Mouse (Mus musculus): ENCODE data around the gene Zfp599.

Gene Zfp599

GRCm38 (mm10) chr9:22224536-22225503, 34.9 kb downstream of the Zfp599 start:
- in situ Hi-C loops (cut with MboI): loop anchor here (10.0 kb wide), 1 partner anchor 70 kb away; the partner anchor contains the start of gene Pigyl

GRCm38 (mm10) chr9:22224066-22224465, 35.6 kb downstream of the Zfp599 start:
- in situ Hi-C loops (cut with MboI): loop anchor here (10.0 kb wide), 1 partner anchor 69 kb away; the partner anchor contains the start of gene Pigyl

- in situ Hi-C loops (cut with MboI): no loop called here
Observed at GRCm38 (mm10) chr9:22217858-22218493, 41.7 kb downstream of the Zfp599 start.

- in situ Hi-C loops (cut with MboI): no loop called here
Observed at GRCm38 (mm10) chr9:22216705-22217104, 43.0 kb downstream of the Zfp599 start.

DNA sequence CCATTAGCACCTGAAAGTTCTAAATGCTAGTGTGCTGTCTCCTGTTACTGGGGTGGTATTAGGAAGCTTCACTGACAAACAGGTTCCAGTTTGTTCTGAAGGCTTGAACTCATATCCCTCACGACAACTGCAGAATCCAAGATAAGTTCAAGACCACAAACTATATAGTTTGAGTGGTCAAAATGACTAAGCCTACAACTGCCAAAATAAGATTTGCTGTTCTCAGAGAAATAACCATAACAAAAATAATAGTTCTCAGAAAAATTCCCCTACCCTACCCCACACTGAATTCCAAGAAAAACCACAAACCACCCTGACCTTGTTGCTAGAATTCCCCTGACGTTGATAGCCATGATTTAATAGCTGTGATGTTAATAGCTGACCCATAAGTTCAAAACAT, 45.1 kb downstream of the Zfp599 start:
- in situ Hi-C loops (cut with MboI): no loop called here

- in situ Hi-C loops (cut with MboI): no loop called here
Observed at GRCm38 (mm10) chr9:22213785-22214194, 45.9 kb downstream of the Zfp599 start.
